Mouse (Mus musculus) intestine, embryonic 14.5 days (tissue): Measurements from ENCODE around the gene Amt. TPM values are rescaled to one million over a fixed set of nuclear protein-coding genes. Genes with fewer than 3 reads are reported as not detected.

Source experiments
- ATAC-seq: fragments of 200-750 bp; cut with Nextera tagmentation; replicated peaks from 2 replicates; pipeline ENCODE4 v1.8.0; 2017; ENCODE audit warnings: low read depth, moderate number of reproducible peaks, moderate TSS enrichment, moderate library complexity; ENCODE audit not compliant: low FRiP score, low TSS enrichment
- DNase-seq: peaks from one replicate; pipeline ENCODE4 v3.0.0-alpha.2; 2018; ENCODE audit warnings: low spot score
- H3K27ac ChIP-seq: fragments of 300-500 bp; sonication (generic); 2 replicates; pipeline ENCODE4 v1.5.1; 2014; ENCODE audit warnings: low read depth, mild to moderate bottlenecking, control low read depth
- H3K27me3 ChIP-seq: fragments of 300-500 bp; sonication (generic); replicated peaks from 2 replicates; pipeline ENCODE4 v1.6.1; 2014; ENCODE audit warnings: low read length, control low read depth; ENCODE audit not compliant: control insufficient read depth, insufficient read depth
- H3K36me3 ChIP-seq: fragments of 300-500 bp; sonication (generic); 2 replicates; pipeline ENCODE4 v1.6.1; 2014; ENCODE audit warnings: low read length, control low read depth; ENCODE audit not compliant: control insufficient read depth, insufficient read depth
- H3K4me1 ChIP-seq: fragments of 300-500 bp; sonication (generic); replicated peaks from 2 replicates; pipeline ENCODE4 v1.6.1; 2014; ENCODE audit warnings: low read length, control low read depth, mixed read lengths; ENCODE audit not compliant: control insufficient read depth, insufficient read depth
- H3K4me2 ChIP-seq: fragments of 300-500 bp; sonication (generic); 2 replicates; pipeline ENCODE4 v1.6.1; 2014; ENCODE audit warnings: low read length
- H3K4me3 ChIP-seq: fragments of 300-500 bp; sonication (generic); 2 replicates; pipeline ENCODE4 v1.5.1; 2014; ENCODE audit warnings: low read depth, low read length, control low read depth, mixed read lengths
- H3K9ac ChIP-seq: fragments of 300-500 bp; sonication (generic); 2 replicates; pipeline ENCODE4 v1.6.1; 2014; ENCODE audit warnings: mild to moderate bottlenecking, low read length
- H3K9me3 ChIP-seq: fragments of 300-500 bp; sonication (generic); 2 replicates; pipeline ENCODE4 v1.6.1; 2016; ENCODE audit warnings: low read length, control low read depth; ENCODE audit not compliant: control insufficient read depth
- WGBS: fragments of 180-500 bp; shearing (Covaris S2); extraction: QIAGEN DNeasy Blood & Tissue Kit; methylation state at CpG from one replicate; pipeline ENCODE4 v1.1.7; 2014; 5-methylcytosine and 5-hydroxymethylcytosine counted together
- polyA plus RNA-seq: library from polyadenylated mRNA; unstranded; fragments of >200 nt; fragmentation: Nextera tagmentation; extraction: Ambion mirVana; gene quantifications from 2 replicates; pipeline ENCODE4 v1.2.1, GENCODE M21; 2014

Gene Amt
- polyA plus RNA-seq, 1 experiment from 2014 or later = 23.0 TPM

GRCm38 (mm10) chr9:108344471-108344870 lies 47.8 kb downstream of the Amt start:
- Histone ChIP-seq H3K36me3 (no peaks in the 10 kb centered on the region), H3K27ac (no peak overlapping the region), H3K4me1 (peaks cover 25% of the 10 kb centered on the region; the same call in 1 of the 2 replicates), H3K9me3 (no peaks in the 10 kb centered on the region), H3K4me2 (no peak overlapping the region), H3K4me3 (no peak overlapping the region), H3K27me3 (no peaks in the 10 kb centered on the region), H3K9ac (no peak overlapping the region)
- no peak for ATAC-seq
- 84% methylated on average over 4 of the region's 4 CpGs for WGBS
- DNase-seq = no peak

- WGBS = 6% methylated on average over 11 of the region's 11 CpGs
- no peak for DNase-seq
Observed at GRCm38 (mm10) chr9:108347024-108347423, 50.4 kb downstream of the Amt start.

GRCm38 (mm10) chr9:108347540-108348289 lies 51.1 kb downstream of the Amt start, which contains the start of gene Usp4:
Gene Usp4, plus strand, starts transcription at chr9:108347853.
- H3K4me2 ChIP-seq = peak within 1 kb of the TSS; percentile 73
- DNase-seq (peak; percentile 93), ATAC-seq (peak; percentile 94)
- H3K9ac ChIP-seq = peak within 1 kb of the TSS; percentile 55
- no peaks in the 10 kb centered on the region for H3K27me3 ChIP-seq
- H3K9me3 ChIP-seq = no peaks in the 10 kb centered on the region
- WGBS = under 1% methylated on average over 75 of the region's 75 CpGs
- H3K27ac ChIP-seq = peak within 1 kb of the TSS; percentile 88
- H3K36me3 ChIP-seq = peaks cover 22% of the 10 kb centered on the region
- peak within 1 kb of the TSS; percentile 82 for H3K4me3 ChIP-seq
- H3K4me1 ChIP-seq = peaks cover 6% of the 10 kb centered on the region; the same call in 1 of the 2 replicates

More at GRCm38 (mm10) chr9:108347024-108347423, 50.4 kb downstream of the Amt start:
- peaks cover 15% of the 10 kb centered on the region for H3K36me3 ChIP-seq
- peaks cover 9% of the 10 kb centered on the region; the same call in 1 of the 2 replicates for H3K4me1 ChIP-seq
- H3K9ac ChIP-seq = peak overlapping the region; percentile 55
- H3K27ac ChIP-seq = peak overlapping the region; percentile 88
- H3K27me3 ChIP-seq = no peaks in the 10 kb centered on the region
- peak overlapping the region; percentile 73 for H3K4me2 ChIP-seq
- H3K9me3 ChIP-seq = no peaks in the 10 kb centered on the region
- H3K4me3 ChIP-seq = peak overlapping the region; percentile 82
- no peak for ATAC-seq

GRCm38 (mm10) chr9:108348290-108348680 lies 51.6 kb downstream of the Amt start:
- Histone ChIP-seq H3K36me3 (peaks cover 28% of the 10 kb centered on the region), H3K27ac (peak overlapping the region; percentile 88; the same call in 1 of the 2 replicates), H3K4me1 (peaks cover 6% of the 10 kb centered on the region; the same call in 1 of the 2 replicates), H3K9me3 (no peaks in the 10 kb centered on the region), H3K9ac (peak overlapping the region; percentile 55), H3K4me2 (peak overlapping the region; percentile 73), H3K27me3 (no peaks in the 10 kb centered on the region), H3K4me3 (peak overlapping the region; percentile 82)
- ATAC-seq (no peak), DNase-seq (no peak)
- WGBS = 4% methylated on average over 14 of the region's 14 CpGs

GRCm38 (mm10) chr9:108349727-108350126 lies 53.1 kb downstream of the Amt start:
- Histone ChIP-seq H3K4me2 (no peak overlapping the region), H3K27me3 (no peaks in the 10 kb centered on the region), H3K9me3 (no peaks in the 10 kb centered on the region), H3K36me3 (peaks cover 41% of the 10 kb centered on the region), H3K9ac (no peak overlapping the region), H3K4me3 (no peak overlapping the region), H3K27ac (no peak overlapping the region), H3K4me1 (peaks cover 6% of the 10 kb centered on the region; the same call in 1 of the 2 replicates)
- ATAC-seq (no peak), DNase-seq (no peak)
- whole genome bisulfite sequencing = 90% methylated on average over 4 of the region's 4 CpGs

Other genes starting within 250 kb of the Amt start
- 29.1 and 33.5 TPM in 2 replicates for gene Gmppb, start 247.6 kb upstream of the Amt start, polyA plus RNA-seq
- gene Amigo3, start 243.7 kb upstream of the Amt start, polyA plus RNA-seq = 2.5 and 2.7 TPM in 2 replicates
- 0.17 and 0.78 TPM in 2 replicates for gene Mst1, start 216.4 kb upstream of the Amt start, polyA plus RNA-seq
- 30.7 and 33.2 TPM in 2 replicates for gene Rnf123, start 213.5 kb upstream of the Amt start, polyA plus RNA-seq
- gene Apeh, start 202.2 kb upstream of the Amt start, polyA plus RNA-seq = 57.7 and 61.1 TPM in 2 replicates
- gene Bsn, start 106.5 kb upstream of the Amt start, polyA plus RNA-seq = 4.1 and 4.6 TPM in 2 replicates
- gene Dag1, start 32.9 kb upstream of the Amt start, polyA plus RNA-seq = 71.7 and 75.6 TPM in 2 replicates
- gene Nicn1, start 6.4 kb upstream of the Amt start, polyA plus RNA-seq = 38.9 and 41.2 TPM in 2 replicates
- 281 and 309 TPM in 2 replicates for gene Rhoa, start 9.3 kb downstream of the Amt start, polyA plus RNA-seq
- gene Tcta, start 9.3 kb downstream of the Amt start, polyA plus RNA-seq = 27.5 and 30.4 TPM in 2 replicates
- gene Gpx1, start 42.0 kb downstream of the Amt start, polyA plus RNA-seq = 760 and 815 TPM in 2 replicates
- gene Usp4, start 51.0 kb downstream of the Amt start, polyA plus RNA-seq = 103 and 114 TPM in 2 replicates
- 0.55 and 0.66 TPM in 2 replicates for gene 1700102P08Rik, start 96.0 kb downstream of the Amt start, polyA plus RNA-seq
- gene Ccdc36, start 131.6 kb downstream of the Amt start, polyA plus RNA-seq = 1.5 and 1.7 TPM in 2 replicates
- gene BC048562, start 139.6 kb downstream of the Amt start, polyA plus RNA-seq = not detected in 2 replicates
- 43.9 and 49.7 TPM in 2 replicates for gene Ccdc71, start 163.7 kb downstream of the Amt start, polyA plus RNA-seq
- 59.9 and 60.7 TPM in 2 replicates for gene Klhdc8b, start 164.7 kb downstream of the Amt start, polyA plus RNA-seq
- 32.3 and 33.7 TPM in 2 replicates for gene Lamb2, start 182.9 kb downstream of the Amt start, polyA plus RNA-seq
- 51.6 and 53.5 TPM in 2 replicates for gene Usp19, start 193.7 kb downstream of the Amt start, polyA plus RNA-seq
- 119 and 128 TPM in 2 replicates for gene Qars, start 210.9 kb downstream of the Amt start, polyA plus RNA-seq
- gene Qrich1, start 220.0 kb downstream of the Amt start, polyA plus RNA-seq = 122 and 133 TPM in 2 replicates